Mouse (Mus musculus) embryo, embryonic 10.5 days (tissue): ENCODE results near the gene Gbe1.

Experiments
- DNase-seq: peaks from one replicate; pipeline ENCODE4 v3.0.0-alpha.2; 2015; ENCODE audit warnings: low spot score

The Gbe1 gene

GRCm38 (mm10) chr16:70358326-70358725, 44.6 kb downstream of the Gbe1 start:
- no peak for DNase-seq

- no peak for DNase-seq
Observed at GRCm38 (mm10) chr16:70365229-70365628, 51.5 kb downstream of the Gbe1 start.

- no peak for DNase-seq
Observed at GRCm38 (mm10) chr16:70381045-70381444, 67.3 kb downstream of the Gbe1 start.

GRCm38 (mm10) chr16:70385494-70385893, 71.7 kb downstream of the Gbe1 start:
- DNase-seq: no peak

DNA sequence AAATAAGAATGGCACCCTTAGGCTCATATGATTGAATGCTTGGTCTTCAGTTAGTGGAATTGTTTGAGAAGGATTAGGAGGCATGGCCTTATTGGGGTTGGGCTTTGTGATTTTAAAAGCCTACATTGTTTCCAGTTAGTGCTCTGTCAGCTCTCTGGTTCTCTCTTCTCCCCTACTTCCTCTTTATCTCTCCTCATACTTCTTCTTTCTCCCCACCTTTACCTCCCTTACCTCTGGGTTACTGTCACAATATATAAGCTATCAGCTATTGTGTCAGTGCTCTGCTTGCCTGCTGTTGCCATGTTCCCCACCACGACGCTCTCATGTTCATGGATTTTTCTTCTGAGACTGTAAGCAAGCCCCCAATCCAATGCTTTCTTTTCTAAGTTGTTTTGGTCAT, 73.6 kb downstream of the Gbe1 start:
- no peak for DNase-seq

- no peak for DNase-seq
Observed at GRCm38 (mm10) chr16:70395276-70395675, 81.5 kb downstream of the Gbe1 start.

DNA sequence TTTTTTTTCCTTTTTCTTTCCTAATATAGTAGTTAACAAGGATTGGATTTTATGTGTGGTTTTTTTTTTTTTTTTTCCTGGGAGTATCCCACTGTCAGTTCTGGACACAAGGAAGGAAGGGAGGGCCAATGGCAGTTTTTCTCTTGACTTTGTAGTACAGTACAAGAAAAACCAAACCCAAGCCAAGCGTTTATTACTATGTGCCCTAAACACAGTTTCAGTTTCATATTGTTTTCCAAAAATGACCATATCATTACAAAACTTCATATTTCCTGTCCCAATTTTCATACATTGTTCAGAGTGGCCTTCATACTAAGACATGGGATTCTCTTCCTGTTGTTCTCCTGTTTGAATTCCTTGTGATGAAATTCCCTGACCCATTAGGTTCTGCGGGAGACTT, 94.0 kb downstream of the Gbe1 start:
- no peak for DNase-seq

DNA sequence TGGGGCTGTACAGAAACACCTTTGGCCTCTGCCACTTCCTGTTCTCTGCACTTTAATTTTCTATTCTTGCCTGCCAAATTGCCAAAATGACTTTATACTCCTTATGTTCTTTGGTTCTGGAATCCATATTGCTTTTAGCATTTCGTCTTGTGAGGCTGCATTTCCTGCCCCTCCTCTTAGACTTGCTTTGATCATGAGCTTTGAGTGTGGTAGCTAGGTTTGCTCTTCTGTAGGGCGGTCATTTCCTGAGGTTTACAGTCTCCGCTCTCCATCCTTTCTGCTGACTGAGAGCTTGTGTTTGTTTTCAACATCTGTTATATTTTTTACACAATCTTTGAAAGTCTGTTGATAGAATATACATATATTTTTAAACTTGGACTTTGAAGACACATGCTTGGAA, 107.3 kb downstream of the Gbe1 start:
- no peak for DNase-seq

DNA sequence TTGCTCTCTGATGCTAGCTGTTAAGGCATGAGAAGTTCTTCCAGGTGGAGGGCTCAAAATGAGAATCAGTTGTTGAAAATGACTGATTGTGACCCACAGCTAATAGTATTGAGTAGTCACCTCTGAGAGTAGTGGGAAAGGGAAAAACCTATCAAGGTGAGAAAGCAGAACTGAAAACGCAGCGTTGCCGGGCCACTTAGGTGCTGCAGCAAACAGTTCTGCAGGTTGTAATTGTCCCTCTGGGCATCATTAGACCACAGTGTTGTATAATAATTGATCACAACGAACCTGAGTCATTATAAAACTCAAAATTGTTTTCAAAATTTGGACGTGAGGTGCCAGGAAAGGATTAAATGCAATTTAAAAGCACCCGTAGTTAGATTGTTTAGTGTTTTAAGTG, 135.8 kb downstream of the Gbe1 start:
- DNase-seq: no peak

DNA sequence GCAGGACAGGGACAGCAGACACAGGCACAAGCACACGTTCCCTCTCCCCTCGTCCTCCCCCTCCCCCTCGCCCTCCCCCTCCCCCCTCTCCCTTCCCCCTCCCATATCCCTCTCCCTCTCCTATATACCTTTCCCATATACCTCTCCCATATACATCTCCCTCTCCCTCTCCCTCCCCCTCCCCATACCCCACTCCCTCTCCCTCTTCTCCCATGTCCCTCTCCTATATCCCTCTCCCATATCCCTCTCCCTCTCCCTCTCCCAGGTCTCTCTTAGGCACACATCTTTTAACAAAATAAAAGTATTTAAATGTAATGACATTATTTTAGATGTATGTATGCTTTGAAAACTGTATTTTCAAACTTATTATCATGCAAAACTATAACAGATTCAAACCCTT, 161.8 kb downstream of the Gbe1 start:
- no peak for DNase-seq

DNA sequence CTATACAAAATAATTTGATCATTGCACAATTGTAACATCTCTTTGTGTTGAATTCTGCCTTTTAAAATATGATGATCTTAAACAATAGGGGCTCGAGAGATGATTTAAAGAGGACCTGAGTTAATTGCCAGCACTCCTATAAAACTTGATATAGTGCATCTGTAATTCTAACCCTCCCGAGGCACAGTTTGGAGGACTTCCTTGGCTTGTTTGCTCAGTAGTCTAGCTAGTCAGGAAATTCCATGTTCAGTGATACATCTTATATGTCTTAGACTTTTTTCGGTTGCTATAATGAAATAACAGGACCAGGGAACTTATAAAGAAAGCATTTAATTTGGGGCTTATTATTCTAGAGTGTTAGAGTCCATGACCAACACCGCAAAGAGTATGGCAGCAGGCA, 162.4 kb downstream of the Gbe1 start:
- DNase-seq: no peak

GRCm38 (mm10) chr16:70480494-70480893, 166.7 kb downstream of the Gbe1 start:
- DNase-seq: no peak

DNA sequence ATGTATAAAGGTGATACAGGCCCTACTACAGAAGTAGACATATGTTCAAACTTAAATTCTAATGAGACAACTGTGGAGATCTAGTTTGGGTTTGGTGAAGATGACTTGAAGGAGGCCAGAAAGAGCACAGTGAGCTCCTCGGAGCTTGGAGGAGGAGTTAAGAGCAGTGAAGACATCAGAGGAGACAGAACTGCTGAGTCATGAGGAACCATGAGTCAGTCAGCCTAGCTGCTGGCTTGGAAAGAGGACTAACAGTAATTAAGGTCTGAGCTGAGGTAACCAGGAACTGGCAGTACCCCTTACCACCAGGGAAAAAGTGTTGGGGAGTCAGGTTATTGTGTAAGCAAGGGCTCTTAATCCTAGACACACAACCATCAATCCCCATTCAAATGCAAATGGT, 192.7 kb downstream of the Gbe1 start:
- DNase-seq: no peak

DNA sequence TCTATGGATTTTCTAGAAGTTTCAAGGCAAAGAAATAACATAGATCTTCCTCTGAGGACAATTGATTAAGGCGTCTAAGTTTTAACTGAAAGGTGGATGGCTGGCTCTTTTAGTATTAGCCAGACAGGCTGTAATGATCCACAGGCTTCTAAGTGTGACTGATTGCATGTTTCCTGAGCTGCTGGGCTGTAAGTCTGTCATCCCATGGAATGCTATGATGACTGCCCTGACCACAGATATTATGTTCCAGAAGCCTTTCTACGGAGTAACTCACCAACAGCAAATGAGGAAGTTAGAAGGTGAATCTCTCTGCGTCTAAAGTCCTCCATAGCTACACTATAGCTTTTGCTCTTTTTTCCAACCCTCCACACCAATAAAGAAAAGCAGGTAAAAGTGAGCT, 197.2 kb downstream of the Gbe1 start:
- no peak for DNase-seq

DNA sequence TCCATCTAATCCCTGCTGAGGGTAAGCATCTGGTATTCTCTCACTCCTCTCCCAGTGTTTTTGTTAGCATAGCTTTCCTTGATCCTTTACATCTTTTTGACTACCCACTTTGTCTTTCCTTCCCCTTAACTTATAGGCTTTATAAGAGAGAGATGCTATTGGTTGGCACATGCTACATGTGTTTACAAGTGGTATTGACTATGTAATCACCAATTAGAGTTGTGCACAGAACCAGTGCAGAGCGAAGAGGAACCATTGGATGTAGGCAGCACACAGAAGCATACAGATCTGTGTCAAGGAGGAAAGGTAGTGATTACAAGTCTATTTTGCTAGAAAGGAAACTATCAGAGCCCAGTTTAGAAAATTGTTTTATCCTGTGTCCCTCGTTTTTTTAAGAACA, 209.1 kb downstream of the Gbe1 start:
- DNase-seq: no peak

- no peak for DNase-seq
Observed at GRCm38 (mm10) chr16:70523566-70523965, 209.8 kb downstream of the Gbe1 start.

- no peak for DNase-seq
Observed at GRCm38 (mm10) chr16:70524273-70524672, 210.5 kb downstream of the Gbe1 start.

DNA sequence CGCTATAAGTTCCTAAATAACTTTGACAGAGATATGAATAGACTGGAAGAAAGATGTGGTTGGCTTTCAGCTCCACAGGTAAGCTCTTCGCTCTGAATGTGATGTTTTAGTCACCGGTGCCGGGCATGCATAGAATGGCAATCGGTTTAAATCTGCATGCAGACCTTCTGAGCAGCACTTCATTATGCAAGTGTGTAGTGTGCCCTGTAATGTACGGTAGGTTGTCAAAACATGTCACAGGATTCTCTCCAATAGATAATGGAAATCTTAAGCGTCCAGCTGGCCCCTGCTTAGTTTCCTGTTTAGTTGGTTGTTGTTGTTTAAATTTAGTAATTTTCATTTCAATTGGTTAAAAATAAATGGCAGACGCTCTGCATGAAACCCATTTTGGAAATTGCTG, 213.5 kb downstream of the Gbe1 start:
- DNase-seq: no peak

GRCm38 (mm10) chr16:70535224-70535623, 221.5 kb downstream of the Gbe1 start:
- DNase-seq: no peak

GRCm38 (mm10) chr16:70550835-70551234, 237.1 kb downstream of the Gbe1 start:
- DNase-seq: peak; percentile 50

- no peak for DNase-seq
Observed at GRCm38 (mm10) chr16:70561635-70562348, 248.0 kb downstream of the Gbe1 start.

DNA sequence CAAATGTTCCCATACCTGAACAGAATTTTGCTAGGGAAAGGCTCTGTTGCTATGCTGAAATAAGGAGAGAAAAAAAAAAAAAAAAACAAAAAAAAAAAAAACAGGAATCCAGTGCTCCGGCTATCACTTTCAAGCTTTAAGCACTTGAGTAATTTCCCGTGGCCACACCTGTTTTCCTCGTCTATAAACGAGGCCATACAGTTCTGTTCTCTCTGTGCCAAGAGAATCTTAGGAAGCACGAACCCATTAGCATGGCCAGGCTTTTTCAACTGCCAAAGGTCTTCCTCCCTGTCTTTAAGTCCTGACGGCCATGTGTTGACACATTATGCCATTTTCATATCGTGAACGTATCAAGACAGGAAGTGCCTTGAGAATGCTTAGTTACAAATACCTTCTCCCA, 248.8 kb downstream of the Gbe1 start:
- DNase-seq: no peak

DNA sequence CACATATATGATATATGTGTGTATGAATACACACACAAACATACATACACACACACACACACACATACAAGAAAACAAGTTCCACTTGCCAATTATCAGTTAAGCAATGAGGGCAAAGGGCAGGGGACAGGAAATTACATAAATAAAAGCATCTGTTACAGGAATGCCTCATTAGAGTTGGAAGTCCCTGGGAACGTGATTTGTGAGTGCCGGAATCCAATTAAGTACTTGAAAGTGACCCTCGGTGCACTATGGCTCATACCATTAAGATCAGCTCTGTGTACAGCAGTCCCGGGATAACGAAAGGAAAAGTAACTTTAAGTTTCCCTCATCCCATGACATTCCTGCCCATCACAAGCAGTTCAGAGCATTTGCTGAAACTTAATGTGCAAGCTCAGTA, 249.7 kb downstream of the Gbe1 start:
- peak; percentile 62 for DNase-seq
